Mouse (Mus musculus) mouse trophoblast stem cell (cell line): ENCODE results near the gene Hoxa6.

Experiments used
- in situ Hi-C, 2 experiments: fragments of 300-500 bp; cut with MseI, MboI; formaldehyde crosslinking; loops; 2 replicates in 1 of 2; 3 replicates in 1 of 2; pipeline ENCODE4 v1.15.1; 2025

Hoxa6 gene

DNA sequence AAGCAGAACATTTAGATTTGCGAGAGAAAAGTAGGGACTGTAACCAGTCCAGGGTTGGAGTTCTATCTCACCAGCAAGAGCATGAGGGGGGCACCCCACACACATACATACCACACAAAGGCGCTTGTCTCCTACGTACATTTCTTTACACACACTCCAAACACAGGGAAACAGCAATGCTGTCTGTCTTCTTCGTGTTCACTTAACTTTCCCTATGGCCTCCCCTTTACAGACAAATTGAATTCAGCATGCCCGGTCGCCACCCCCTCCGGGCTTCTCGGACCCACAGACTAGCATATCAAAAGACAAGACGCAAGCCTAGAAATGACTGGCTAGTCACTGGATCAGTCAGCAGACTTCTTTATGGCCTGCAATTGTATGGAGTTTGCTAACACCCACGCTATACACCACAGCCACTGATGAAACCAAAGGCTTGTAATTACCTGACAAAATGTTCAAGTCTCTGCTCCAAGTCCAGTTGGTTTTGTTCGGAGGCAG, 28.3 kb downstream of the Hoxa6 start:
- in situ Hi-C loops: no loop called here

DNA sequence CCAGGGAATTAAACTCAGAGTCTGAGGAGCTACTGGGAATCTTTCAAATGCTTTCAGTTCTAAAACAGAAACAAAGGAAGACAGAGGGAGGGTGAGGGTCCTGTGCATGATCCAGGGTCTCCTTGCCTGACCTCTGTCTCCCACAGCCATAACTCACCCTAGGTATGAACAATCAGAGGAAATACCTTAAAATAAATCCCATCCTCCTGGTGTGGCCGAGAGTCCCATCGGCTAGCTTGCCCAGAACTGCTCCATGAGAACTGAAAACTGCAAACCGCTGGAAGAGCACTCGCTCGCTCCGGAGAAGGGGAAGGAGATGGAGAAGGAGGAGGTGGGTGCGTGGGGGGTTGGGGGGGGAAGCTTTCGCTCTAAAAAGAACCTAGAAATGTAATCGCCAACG, 28.8 kb downstream of the Hoxa6 start:
- in situ Hi-C loops: no loop called here

DNA sequence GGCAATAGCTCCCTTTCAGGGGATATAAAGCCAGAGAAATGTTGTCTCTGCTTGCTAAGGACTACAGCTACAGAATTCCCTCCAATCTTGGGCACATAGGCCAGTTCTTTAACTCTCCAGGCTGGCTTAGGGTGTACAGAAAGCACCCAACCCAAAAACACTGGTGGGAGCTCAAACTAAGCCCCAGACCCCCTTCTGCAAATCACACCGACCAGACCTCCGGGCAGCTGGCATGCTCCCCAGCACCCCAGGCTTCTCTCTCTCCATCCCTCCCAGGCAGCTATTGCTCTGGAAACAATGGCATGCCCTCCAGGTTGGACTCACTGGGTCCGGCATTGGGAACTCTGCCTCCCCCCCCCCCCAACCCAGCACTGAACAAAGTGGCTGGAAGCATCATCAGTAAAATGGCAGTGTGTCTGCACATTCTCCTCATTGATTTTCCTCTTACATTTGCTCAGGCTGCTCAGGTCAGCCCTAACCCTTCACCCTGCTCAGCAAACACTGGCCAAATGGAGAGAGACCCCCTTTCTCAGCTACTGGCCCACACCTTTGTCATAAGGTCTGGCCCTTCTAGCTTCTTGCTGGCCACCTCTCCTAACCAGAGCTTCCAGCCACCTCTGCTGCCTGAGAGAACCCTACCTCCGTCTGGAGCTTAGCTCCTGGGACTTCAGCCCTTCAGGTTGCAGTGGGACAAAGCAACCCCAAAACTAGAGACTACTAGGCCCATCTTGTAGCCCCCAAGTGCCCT, 29.4 kb downstream of the Hoxa6 start:
- in situ Hi-C loops: no loop called here

DNA sequence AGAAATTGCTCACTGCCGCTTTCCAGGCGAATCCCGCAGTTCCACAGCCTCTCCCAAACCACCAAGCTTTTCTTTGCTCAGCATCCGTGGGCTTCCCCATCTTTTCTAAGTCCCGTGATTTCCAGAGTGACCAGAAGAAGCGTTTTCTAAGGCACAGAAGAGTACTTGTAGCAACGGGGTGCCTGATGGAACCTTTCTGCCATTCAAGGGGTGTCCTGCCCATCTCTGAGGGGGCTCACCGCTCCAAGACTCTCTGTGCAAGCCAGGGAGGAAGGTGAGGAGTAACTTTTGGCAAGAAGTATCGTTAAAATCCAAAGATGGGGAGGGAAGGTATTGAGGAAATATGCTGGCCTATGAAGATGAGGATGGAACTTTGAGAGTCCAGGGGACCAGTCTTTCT, 30.7 kb downstream of the Hoxa6 start:
- in situ Hi-C loops: no loop called here

DNA sequence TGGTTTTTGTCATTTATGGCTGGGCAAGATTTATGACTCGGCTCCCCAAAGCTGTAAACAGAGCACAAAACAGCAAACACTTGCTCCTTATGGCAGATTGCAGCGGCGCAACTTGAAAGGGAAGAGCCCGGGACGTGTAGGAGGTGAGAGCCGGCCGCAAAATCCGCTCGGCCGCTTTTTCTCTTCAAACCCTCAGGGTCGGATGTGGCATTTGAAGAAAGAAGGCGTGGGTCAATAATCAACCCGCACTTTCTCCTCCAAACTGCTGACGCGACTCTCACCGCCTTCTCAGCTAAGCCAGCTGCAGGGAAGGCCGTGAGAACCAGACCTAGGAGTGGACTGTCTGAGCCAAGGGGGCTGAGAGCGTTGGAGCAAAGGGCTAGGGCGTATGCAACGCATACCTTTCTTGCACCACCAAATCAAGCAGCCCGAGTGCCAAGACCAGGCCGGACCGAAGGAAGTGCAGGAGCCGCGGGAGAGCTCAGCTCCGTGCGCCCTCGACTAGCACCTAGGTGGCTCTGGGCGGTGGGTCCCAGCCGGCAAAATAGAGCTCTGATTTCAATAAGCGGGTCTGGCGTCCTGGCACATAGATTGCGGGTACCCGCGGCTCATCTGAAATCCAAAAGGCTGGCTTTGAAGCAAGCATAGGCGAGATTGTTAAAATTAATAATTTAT, 31.3 kb downstream of the Hoxa6 start, which contains the start of gene 5730596B20Rik:
Gene 5730596B20Rik (plus strand): TSS at position 438 of the 675 bp plus-strand sequence.
- in situ Hi-C loops: no loop called here

DNA sequence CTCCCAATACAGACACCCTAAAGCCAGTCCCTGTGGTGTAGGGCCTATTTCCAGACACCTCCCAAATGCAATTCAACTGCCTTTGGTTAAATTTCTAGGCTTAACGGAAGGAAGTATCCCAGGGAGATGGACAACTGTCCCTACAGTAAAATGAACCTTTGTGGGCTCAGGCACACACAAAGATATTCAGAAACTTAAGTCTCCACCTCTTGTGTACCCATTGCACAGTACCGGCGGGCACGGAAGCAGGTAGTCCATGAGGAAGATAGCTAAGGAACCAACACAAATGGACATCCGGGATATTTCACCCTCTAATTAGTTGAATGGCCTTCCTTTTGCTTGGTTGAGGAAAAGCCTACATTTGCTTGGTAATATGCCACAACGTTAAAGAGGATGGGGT, 32.1 kb downstream of the Hoxa6 start:
- in situ Hi-C loops: no loop called here

DNA sequence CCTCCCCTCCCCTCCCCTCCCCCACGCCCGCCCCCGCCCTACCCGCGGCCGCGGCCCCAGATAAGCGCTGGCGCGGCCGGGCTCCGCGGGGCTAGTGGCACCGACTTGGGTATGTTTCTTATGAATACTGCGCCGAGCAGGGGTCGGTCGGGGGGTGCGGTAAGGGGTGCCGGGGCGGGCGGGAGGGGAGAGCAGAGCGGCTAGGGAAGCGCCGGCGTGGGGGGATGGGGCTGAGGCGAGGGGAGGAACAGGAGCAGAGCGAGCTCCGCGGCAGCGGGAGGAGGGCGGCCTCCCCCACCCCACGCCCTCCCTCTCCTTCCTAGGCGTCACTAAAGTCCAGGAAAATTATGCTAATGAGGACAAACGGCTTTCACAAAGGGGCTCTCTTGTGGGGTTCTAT, 32.7 kb downstream of the Hoxa6 start:
- in situ Hi-C loops: no loop called here

DNA sequence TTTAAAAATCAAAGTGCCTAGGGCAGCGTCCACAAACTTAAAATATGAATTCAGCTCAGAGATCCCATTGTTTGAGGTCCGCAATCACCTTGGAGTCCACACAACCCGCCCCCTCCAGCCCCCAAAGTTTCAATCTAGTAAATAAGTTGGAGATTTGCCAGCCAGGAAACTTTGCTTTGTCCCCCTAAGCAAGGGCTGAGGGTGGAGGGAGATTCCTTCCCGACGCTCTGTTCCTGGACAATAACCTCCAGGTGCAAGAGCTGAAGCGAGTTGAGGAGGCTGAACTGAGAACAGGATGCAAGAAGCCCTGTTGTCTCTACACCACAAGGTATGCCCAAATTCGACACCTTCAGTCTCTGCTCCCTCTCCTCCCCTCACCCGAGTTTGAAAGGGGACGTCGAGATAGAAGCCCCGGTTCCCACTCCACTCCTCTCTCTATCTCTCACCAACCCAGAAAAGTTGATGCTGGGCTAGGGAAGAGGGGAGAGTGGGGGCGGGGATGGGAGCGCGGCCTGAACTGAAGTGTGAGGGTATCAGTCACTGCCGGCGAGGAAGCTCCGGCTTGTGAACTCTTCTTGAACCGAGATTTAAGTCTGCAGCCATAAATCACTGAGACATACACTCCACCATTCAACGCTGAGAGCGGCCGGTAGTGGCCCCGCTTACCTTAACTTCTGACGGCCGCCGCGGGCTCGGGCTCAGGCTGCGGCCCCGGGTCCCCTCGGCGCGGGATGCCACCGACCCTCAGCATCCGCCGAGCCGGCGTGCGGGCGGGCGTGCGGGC, 33.4 kb downstream of the Hoxa6 start:
- in situ Hi-C loops: no loop called here

DNA sequence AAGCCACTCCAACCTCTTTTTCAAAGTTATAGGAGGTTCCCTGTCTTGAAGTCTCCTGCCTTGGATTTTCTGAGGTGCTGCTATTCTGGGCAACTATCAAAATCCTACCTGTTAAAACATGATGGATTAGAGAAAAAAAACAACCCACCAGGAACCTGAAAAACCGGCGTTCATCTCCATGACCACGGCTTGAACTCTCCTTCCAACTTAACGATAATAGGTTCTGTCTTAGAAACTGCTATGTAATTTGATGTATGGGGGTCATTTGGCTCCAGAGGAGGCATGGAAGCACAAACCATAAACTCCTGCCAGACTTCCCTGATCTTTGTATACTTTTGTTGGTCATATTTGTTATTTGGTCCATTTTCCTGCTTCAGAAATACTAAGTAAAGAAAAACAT, 34.9 kb downstream of the Hoxa6 start:
- in situ Hi-C loops: no loop called here

DNA sequence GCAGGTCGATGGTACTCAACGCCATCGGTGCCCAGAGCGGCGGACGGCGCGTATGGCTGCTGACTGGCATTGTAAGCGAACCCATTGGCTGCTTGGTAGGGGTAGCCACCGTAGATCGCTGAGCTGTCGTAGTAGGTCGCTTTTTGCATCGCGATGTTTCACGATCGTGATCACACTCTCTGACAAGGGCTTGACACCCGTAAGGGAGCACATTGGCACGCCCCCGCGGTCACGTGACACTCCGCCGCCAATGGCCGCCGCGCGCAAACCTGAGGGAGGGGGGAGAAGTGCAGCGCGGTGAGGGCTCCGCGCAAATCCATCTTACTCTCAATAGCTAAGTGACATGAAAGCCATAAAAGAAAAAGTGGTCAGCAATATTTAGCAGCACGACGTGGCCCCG, 36.0 kb downstream of the Hoxa6 start:
- in situ Hi-C loops: no loop called here

DNA sequence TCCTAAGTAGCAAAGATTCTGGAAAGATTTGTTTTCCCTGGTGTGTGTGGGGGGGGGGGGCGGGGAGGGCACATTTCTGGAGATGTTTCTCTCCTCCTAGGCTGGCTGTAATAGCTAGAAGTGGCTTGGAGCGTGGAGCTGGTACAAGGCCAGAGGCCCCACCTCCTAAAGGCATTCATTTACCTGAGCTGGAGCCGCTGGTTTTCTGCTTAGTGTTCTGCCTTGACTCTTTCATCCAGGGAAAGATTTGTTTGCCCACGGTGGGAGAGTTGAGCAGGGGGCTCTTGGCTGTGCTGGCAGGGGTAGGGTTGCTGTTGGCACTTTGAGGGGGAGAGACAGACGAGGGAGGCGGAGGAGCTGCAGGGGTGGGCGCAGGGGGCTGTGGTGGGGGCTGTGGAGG, 36.6 kb downstream of the Hoxa6 start:
- in situ Hi-C loops: no loop called here

DNA sequence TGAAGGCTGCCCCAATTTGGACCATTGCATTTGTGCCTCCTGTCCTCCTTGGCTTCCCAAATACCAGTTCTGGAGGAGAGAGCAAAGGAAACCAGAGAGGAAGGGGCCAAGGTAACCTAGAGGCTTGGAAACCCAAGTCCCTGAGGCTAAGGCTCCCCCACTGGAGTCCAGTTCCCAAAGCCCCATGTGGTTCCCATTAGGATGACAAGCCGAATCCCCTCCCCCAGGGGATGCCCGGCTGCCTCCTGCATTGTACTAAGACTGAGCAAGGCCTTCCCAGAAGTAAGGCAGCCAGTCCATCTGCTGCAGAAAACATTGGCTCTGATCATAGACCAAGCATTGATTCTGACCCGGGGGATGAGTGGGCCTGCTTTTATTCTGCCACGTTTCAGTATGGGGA, 37.2 kb downstream of the Hoxa6 start:
- in situ Hi-C loops: no loop called here

DNA sequence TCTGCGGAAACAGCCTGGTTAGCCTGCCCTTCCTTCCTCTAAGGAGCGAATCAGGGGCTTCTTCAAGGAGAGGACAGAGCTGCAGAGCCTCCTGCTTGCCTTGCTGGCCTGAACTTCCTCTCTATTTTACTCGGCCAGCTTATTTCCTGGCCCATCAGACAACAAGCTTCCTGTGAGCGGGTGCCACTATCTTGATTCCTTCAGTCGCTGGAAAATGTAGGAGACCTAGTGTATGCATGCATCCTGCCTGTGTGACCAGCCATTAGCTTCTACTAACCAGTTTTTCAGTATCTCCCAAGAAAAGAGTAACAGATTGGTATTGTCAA, 37.7 kb downstream of the Hoxa6 start:
- in situ Hi-C loops: no loop called here

DNA sequence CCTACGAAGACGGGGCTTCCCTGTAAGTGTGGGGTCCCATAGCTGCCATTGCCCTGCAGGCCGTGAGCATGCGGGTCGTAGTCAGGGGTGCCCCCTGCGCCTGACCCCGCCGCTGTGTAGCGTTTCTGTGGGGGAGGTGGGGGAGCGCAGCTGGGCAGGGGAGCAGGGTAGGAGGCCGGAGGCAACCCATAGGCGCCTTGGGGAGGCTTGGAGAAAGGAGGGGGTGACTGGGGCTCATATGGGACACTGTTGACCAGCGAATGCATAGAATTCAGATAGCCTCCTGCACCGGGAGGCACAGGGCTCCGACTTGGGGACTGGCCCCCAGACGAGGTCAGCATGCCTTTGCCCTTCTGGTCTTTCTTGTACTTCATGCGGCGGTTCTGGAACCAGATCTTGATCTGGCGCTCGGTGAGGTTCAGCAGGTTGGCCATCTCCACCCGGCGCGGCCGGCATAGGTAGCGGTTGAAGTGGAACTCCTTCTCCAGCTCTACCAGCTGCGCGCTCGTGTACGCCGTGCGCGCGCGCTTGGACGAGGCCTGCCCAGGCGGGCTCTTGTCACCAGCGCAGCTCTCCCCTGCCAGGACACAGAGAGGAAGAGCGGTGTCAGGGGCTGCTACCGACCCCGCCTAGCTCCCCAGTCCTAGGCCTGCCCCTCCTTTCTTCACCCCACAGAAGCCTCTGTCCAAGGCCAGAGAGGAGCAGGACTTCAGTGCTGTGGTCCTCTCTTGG, 38.2 kb downstream of the Hoxa6 start:
- in situ Hi-C loops: no loop called here

DNA sequence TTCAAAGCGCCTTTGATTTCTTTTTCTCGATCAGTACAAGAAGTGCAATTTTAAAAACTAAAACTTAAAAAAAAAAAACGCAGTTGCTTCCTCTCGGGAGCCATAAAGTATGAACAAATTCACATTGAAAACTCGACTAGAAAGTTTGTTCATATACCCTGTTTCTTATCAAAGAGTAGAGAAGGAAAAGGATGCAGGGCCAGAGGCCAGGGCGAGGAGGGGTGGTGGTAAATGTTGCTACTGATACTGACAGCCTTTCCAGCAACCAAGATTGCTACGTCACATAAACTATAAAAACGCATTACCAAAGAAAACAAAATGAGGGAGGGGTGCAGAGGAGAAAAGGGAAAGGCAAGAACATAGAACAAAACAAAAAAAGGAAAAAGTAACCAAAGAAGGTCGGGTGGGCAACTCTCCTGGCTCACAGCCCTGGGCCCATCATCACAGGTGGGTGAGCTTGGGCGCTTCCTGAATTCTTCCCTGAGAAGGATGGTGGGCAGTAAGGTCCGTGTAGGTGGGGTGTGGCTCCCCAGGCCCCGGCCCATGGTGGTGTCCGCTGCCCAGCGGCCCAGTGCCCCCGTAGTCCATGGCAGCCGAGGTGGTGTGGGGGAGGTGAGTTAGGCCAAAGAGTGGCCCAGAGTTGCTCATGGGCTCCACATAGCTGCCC, 38.9 kb downstream of the Hoxa6 start:
- in situ Hi-C loops: no loop called here

DNA sequence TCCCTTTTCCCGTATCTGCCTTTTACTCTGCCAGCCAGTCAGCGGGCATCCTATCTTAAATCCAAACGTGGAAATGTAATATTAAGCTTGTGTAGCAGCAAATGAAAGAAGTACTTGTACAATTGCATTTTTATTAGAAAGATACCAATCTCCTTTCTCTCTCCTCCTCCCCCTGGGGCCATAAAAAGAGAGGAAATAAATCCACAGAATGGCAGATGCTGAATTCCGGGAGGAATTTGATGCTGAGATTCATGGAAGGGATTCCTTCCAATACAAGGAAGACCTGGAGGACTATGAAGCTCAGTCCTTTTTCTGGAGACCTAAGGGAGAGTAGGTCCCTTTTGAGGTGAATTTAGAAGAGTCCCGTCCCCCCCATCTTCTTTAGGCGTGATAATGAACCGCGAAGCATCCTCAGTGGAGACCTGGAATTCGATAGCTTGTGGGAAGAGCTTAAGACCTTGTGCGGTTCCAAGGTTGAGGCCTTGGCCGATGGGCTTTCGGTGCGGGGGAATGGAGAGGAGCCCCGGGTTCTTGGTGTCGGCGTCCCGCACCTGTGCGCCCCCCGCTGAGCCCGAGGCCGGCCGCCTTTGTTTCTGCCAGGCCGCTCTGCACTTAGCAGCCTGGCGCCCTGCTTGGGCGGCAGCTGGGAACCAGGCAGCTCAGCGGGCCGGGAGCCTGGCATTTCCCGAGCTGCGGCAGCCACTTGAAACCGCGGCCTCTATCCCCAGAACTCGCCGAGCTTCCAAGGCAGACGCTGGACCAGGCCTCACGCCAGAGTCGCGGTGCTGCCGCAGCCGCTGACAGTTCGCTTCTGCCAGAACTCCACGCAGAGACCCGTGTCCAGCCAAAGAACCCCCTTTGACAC, 40.1 kb downstream of the Hoxa6 start:
- in situ Hi-C loops: no loop called here

DNA sequence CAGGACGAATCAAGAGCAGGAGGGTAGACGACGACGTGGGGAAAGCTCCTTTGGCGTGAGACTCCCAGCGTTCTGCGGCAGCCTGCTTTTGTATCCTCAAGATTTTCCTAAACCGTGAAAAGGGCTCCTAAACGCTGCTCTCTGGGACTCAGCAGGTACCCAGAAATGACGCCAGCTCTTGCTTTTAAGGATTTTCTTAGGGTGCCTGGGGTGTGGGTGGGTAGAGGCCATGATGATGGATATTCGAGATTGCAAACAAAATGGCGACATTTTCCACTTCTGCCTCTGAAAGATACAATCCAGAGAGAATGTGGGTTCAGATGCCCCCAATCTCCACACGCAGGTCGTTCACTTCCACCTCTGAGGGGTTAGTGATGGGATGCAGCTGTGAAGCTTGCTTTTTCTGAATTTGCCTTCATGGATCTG, 40.8 kb downstream of the Hoxa6 start:
- in situ Hi-C loops: no loop called here

DNA sequence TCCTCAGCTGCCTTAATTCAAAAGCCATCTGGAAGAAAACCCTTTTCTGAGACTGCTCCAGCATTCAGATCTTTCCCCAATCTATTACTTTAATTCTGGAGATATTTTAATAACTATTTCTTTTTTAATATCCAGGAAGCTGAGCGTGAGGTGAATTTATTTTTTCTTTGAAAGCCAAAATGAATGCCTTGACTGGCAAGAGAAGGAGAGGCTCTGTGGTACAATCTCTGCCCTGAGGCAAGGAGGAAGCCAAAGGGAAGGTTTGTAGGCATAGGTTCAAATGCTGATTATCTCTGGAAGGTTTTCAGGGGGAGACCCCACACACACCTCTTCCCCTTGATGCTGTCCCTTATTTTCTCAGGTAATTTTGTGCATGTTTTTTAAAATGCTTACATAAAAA, 41.3 kb downstream of the Hoxa6 start:
- in situ Hi-C loops: no loop called here

DNA sequence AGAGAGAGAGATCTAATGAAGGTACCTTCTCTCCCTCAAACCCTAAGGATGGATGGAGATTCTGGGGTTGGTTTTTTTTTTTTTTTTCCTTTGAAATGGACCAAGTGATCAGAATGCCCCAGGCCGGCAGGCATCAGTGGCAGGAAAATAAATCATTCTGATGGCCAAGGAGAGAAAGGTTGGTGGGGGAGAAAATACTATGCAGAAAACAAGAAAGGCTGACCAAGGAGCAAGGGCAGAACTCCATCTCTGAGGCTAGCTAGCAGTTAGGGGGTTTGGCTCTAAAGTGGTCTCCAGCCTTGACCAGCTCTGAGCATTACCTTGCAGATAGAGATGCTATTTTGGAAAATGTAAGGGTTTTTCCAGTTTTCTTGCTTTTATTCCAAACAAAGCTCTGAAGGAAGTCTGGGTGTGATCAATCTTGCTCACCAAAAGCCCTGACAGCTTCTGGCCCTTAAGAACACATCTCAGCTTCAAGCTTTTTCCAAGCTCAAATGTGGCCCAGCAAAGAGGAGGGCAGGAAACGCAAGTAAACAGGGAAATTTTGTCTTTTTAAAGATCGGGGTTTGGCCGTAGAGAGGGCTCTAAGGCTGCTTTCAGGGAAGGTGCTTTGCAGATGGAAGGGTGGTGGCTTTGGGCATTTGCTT, 42.0 kb downstream of the Hoxa6 start:
- in situ Hi-C loops: no loop called here
